Comparison of ENCODE assay signal across 13 mouse cellular contexts in genomic region chr2:77323156-77323555, GRCm38 (mm10). TPM values are rescaled to one million over a fixed set of nuclear protein-coding genes. Genes with fewer than 3 reads are reported as not detected.
DNase-seq lines count a peak whose midpoint lies in the region; ATAC-seq lines count a peak whose summit lies in the region.
"Had no signal": no experiment of that assay in that cellular context is flagged by ENCODE, and none has a peak within 500 bp of the region (broad histone marks: within the 10 kb centered on the region; RNA-seq: fewer than 3 reads in every experiment).

No protein-coding gene starts in this region.

- ATAC-seq in frontal cortex, adult (ENCODE audit: low TSS enrichment) = peak; percentile 62
- ATAC-seq: hindbrain, postnatal 0 days had no signal

- DNase-seq in frontal cortex, postnatal 14 days (ENCODE audit: low spot score in 2 of 2) = no peak
- peak; percentile 67 to 68 for DNase-seq in right cerebral cortex, adult 2 months (ENCODE audit: low spot score in 2 of 2)
- DNase-seq in right cerebral cortex, postnatal 25 days = no peak
- peak; percentile 73 for DNase-seq in kidney, postnatal 14 days
- DNase-seq in urinary bladder, adult 2 months (ENCODE audit: low spot score) = no peak
- no peak for DNase-seq in thymus, postnatal 4 days
- DNase-seq in adrenal gland, adult (ENCODE audit: inconsistent age in 2 of 2, low spot score in 1 of 2) = no peak
- DNase-seq: cerebellum, postnatal 36 days; gastrocnemius, postnatal 14 days; lung, adult 18-20 months; thymus, adult 18-20 months had no signal

RNA-seq across cellular contexts. Expression of gene Sestd1, which starts 42.8 kb away (rescaled TPM):
- 19.1 and 21.2 TPM in 2 replicates for polyA plus RNA-seq in urinary bladder, adult 2 months (2012; rRNA removed)

Comparison
In these comparisons a context has a peak if more than half of its experiments do, and no peak if none do; other contexts are left out.
1. DNase-seq: peak in right cerebral cortex, adult 2 months (2 of 2) and kidney, postnatal 14 days (single experiment); none in frontal cortex, postnatal 14 days (0 of 2), right cerebral cortex, postnatal 25 days (single experiment), urinary bladder, adult 2 months (single experiment), thymus, postnatal 4 days (single experiment) and adrenal gland, adult (0 of 2).